Mouse (Mus musculus) stomach, postnatal 0 days (tissue): ENCODE measurements around the gene Pex10. TPM values are rescaled to one million over a fixed set of nuclear protein-coding genes. Genes with fewer than 3 reads are reported as not detected.

ENCODE experiments used
- ATAC-seq: fragments of 200-750 bp; cut with Nextera tagmentation; 2 replicates; pipeline ENCODE4 v1.8.0; 2017; ENCODE audit not compliant: low FRiP score, low TSS enrichment
- DNase-seq: peaks from one replicate; pipeline ENCODE4 v3.0.0-alpha.2; 2016; ENCODE audit warnings: low spot score
- H3K27ac ChIP-seq: fragments of 300-500 bp; sonication (generic); replicated peaks from 2 replicates; pipeline ENCODE4 v1.5.1; 2014; ENCODE audit warnings: mild to moderate bottlenecking, control low read depth
- H3K27me3 ChIP-seq: fragments of 300-500 bp; sonication (generic); 2 replicates; pipeline ENCODE4 v1.6.1; 2014; ENCODE audit warnings: low read length; ENCODE audit not compliant: control insufficient read depth, insufficient read depth
- H3K36me3 ChIP-seq: fragments of 300-500 bp; sonication (generic); 2 replicates; pipeline ENCODE4 v1.6.1; 2014; ENCODE audit warnings: low read length, mixed read lengths; ENCODE audit not compliant: control insufficient read depth, insufficient read depth
- H3K4me1 ChIP-seq: fragments of 300-500 bp; sonication (generic); replicated peaks from 2 replicates; pipeline ENCODE4 v1.6.1; 2014; ENCODE audit warnings: antibody characterized with exemption; ENCODE audit not compliant: control insufficient read depth, insufficient read depth
- H3K4me2 ChIP-seq: fragments of 300-500 bp; sonication (generic); replicated peaks from 2 replicates; pipeline ENCODE4 v1.6.1; 2014; ENCODE audit warnings: low read depth, mild to moderate bottlenecking, control low read depth, moderate library complexity
- H3K4me3 ChIP-seq: fragments of 300-500 bp; sonication (generic); 2 replicates; pipeline ENCODE4 v1.5.1; 2014; ENCODE audit warnings: low read depth, low read length, control low read depth
- H3K9ac ChIP-seq: fragments of 300-500 bp; sonication (generic); 2 replicates; pipeline ENCODE4 v1.6.1; 2014; ENCODE audit warnings: mild to moderate bottlenecking, low read length, control low read depth, mixed read lengths
- H3K9me3 ChIP-seq: fragments of 300-500 bp; sonication (generic); 2 replicates; pipeline ENCODE4 v1.6.1; 2016; ENCODE audit warnings: low read length; ENCODE audit not compliant: control insufficient read depth
- CTCF ChIP-seq: IDR thresholded peaks from 2 replicates; pipeline ENCODE4 v1.5.1; 2016; ENCODE audit warnings: antibody characterized with exemption, low read depth, mild to moderate bottlenecking, moderate library complexity
- EP300 ChIP-seq: optimal IDR thresholded peaks from 2 replicates; pipeline ENCODE3; 2016; ENCODE audit warnings: antibody characterized with exemption
- WGBS: fragments of 180-500 bp; shearing (Covaris S2); extraction: QIAGEN DNeasy Blood & Tissue Kit; methylation state at CpG from one replicate; pipeline ENCODE4 v1.1.7; 2014; 5-methylcytosine and 5-hydroxymethylcytosine counted together
- polyA plus RNA-seq: library from polyadenylated mRNA; unstranded; fragments of >200 nt; fragmentation: Nextera tagmentation; extraction: Ambion mirVana; gene quantifications from 2 replicates; pipeline ENCODE4 v1.2.1, GENCODE M21; 2015

The Pex10 gene
- polyA plus RNA-seq, 1 experiment from 2014 or later, result 10.3 TPM

DNA sequence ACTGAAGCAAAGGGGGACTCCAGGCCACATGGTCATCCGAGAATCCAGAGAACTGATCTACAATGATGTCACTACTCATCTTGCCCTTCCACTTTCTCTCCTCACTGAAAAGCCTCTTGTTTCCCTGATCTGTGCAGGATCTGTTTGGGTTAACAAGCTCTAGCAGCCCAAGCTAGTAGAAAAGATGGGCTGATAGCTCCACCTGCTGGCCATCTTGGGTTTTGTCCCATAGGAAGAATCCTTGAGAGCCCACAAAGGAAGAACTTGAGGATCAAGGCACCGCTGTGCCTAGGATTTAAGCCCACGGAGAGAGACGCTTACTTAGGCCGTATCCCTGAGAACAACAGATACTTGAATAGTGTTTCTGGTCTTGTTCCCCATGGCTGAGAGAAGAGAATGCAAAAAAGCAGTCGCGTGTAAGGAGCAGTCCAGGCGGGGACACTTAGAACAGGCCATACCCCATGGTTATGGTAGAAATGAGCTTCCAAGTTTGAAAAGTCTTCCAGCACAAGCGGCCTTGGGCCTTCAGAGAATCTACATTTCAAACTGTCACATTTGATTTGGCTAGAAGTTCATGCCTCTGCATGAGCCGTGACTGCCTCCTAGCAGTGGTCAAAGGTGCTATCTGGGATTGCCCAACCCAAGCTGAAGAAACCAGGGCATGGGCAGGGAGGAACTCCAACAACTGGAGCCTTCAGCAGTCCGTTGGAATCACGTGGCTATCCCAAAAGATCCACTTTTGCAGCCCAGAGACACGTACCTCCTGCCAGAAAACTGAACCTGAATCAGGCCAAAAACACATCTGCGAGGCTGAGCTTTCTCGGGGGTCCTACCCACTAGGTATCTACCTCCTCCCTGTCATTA, 614 bp upstream of the Pex10 start:
- Histone ChIP-seq H3K4me3 (peak overlapping the region; percentile 70), H3K4me2 (peak overlapping the region; percentile 83), H3K9ac (0 out of 2 replicates have a peak overlapping the region, but pooled peaks have one; percentile 43), H3K4me1 (peaks cover 4% of the 10 kb centered on the region; the same call in 1 of the 2 replicates), H3K27ac (peak overlapping the region; percentile 75), H3K36me3 (0 out of 2 replicates have a peak, but pooled peaks cover 6% of the 10 kb centered on the region), H3K27me3 (no peaks in the 10 kb centered on the region), H3K9me3 (no peaks in the 10 kb centered on the region)
- 5% methylated on average over 15 of the region's 15 CpGs for WGBS
- TF ChIP-seq EP300 (no peak), CTCF (peak; percentile 96)
- peak; percentile 56 for ATAC-seq
- peak; percentile 90 for DNase-seq

DNA sequence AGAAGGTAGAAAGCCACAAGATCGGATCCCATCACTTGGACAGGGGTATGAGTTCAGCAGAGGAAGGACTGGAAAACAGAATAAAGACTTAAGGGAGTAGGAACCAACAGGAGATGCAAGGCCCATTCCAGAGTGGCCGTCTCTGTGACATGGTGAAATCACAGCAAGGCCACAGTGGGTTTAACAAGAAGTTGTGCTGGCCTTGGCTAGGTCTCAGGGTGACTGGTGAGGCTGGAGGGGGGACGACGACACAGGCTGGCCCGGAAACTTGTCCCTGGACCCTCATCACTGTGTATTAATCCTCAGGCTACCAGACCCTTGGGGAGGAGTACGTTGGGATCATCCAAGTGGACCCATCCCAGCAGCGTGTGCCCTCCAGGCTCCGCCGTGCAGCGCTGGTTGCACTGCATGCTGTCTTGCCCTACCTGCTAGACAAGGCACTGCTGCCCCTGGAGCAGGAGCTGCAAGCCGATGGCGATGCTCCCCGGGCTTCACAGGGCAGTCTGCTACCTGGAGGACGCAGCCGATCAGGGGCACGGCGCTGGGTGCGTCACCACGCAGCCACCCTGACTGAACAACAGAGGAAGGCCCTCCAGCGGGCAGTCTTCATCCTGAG, 1.6 kb downstream of the Pex10 start:
- H3K27ac ChIP-seq, result no peak overlapping the region
- no peak for TF ChIP-seq CTCF
- TF ChIP-seq EP300, result no peak
- H3K9ac ChIP-seq, result no peak overlapping the region
- no peak for ATAC-seq
- no peak overlapping the region; the same call in 1 of the 2 replicates for H3K4me2 ChIP-seq
- H3K4me3 ChIP-seq, result no peak overlapping the region
- no peaks in the 10 kb centered on the region for H3K27me3 ChIP-seq
- peaks cover 4% of the 10 kb centered on the region; the same call in 1 of the 2 replicates for H3K4me1 ChIP-seq
- WGBS, result 87% methylated on average over 20 of the region's 20 CpGs
- H3K36me3 ChIP-seq, result peaks cover 11% of the 10 kb centered on the region; the same call in 1 of the 2 replicates
- H3K9me3 ChIP-seq, result no peaks in the 10 kb centered on the region
- DNase-seq, result no peak

GRCm38 (mm10) chr4:155069191-155069590, 2.4 kb downstream of the Pex10 start:
- Histone ChIP-seq H3K27ac (no peak overlapping the region), H3K27me3 (no peaks in the 10 kb centered on the region), H3K9me3 (no peaks in the 10 kb centered on the region), H3K36me3 (peaks cover 15% of the 10 kb centered on the region), H3K4me2 (no peak overlapping the region), H3K4me3 (no peak overlapping the region), H3K4me1 (peaks cover 4% of the 10 kb centered on the region; the same call in 1 of the 2 replicates), H3K9ac (no peak overlapping the region)
- ATAC-seq, result no peak
- 81% methylated on average over 6 of the region's 6 CpGs for WGBS
- peak; percentile 48 for DNase-seq
- TF ChIP-seq CTCF (peak; percentile 67), EP300 (no peak)

GRCm38 (mm10) chr4:155070199-155070598, 3.4 kb downstream of the Pex10 start:
- 93% methylated on average over 13 of the region's 13 CpGs for WGBS
- no peak for ATAC-seq
- Histone ChIP-seq H3K9me3 (no peaks in the 10 kb centered on the region), H3K9ac (no peak overlapping the region), H3K36me3 (peaks cover 20% of the 10 kb centered on the region), H3K4me2 (no peak overlapping the region), H3K4me3 (no peak overlapping the region), H3K4me1 (peaks cover 4% of the 10 kb centered on the region; the same call in 1 of the 2 replicates), H3K27ac (no peak overlapping the region), H3K27me3 (no peaks in the 10 kb centered on the region)
- DNase-seq, result no peak
- TF ChIP-seq EP300 (no peak), CTCF (no peak)

DNA sequence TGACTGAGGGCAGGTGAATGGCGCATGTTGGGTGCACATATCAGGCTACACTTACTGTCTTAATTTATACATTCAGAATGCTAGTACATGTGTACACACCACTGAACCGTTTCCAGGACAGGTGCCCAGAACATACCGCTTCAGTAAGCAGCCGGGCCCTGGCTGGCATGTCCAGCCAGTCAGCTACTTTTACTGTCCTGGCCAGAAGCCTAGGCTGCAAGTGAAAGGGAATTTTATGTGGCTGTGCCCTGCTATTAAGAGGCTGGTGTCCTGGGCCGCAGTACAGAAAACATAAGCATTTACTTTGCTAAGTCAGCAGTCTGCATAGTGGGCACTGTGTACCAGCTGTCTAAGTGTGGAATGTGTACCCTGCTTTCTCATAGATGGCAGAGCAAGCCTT, 4.1 kb downstream of the Pex10 start:
- Histone ChIP-seq H3K4me3 (no peak overlapping the region), H3K4me1 (peaks cover 4% of the 10 kb centered on the region; the same call in 1 of the 2 replicates), H3K36me3 (peaks cover 26% of the 10 kb centered on the region), H3K27ac (no peak overlapping the region), H3K27me3 (no peaks in the 10 kb centered on the region), H3K9ac (no peak overlapping the region), H3K9me3 (no peaks in the 10 kb centered on the region), H3K4me2 (no peak overlapping the region)
- WGBS, result 83% methylated on average over 5 of the region's 5 CpGs
- ATAC-seq, result no peak
- DNase-seq, result no peak
- TF ChIP-seq CTCF, result no peak
- TF ChIP-seq EP300, result no peak
